Mouse (Mus musculus) lung, postnatal 0 days (tissue): ENCODE measurements at regions not wholly inside any gene's neighbourhood (a gene's known extent, or its start where the extent isn't known, plus 50 kb on each side); places are given as distances from the start of the nearest gene placed in this dataset.

Experiments
- CTCF ChIP-seq: IDR thresholded peaks from 2 replicates; pipeline ENCODE4 v1.5.1; 2016; ENCODE audit warnings: antibody characterized with exemption, mild to moderate bottlenecking
- EP300 ChIP-seq: IDR thresholded peaks from 2 replicates; pipeline ENCODE4 v1.6.1; 2016; ENCODE audit warnings: antibody characterized with exemption, mild to moderate bottlenecking, control low read depth

- TF ChIP-seq CTCF (no peak), EP300 (no peak)
Measured at GRCm38 (mm10) chr8:86342016-86342684, 238.3 kb downstream of the Abcc12 start.
